Mouse (Mus musculus): Measurements from ENCODE around the gene Tcf7l2.
A peak's percentile ranks its signal among the peaks of the same experiment; 100 is the strongest.

The Tcf7l2 gene

GRCm38 (mm10) chr19:55911941-55912340, 170.3 kb downstream of the Tcf7l2 start:
- DNase-seq (ENCODE audit: low spot score in 2 of 2): no peak

GRCm38 (mm10) chr19:55912813-55913212, 171.2 kb downstream of the Tcf7l2 start:
- DNase-seq (ENCODE audit: low spot score in 2 of 2): no peak

GRCm38 (mm10) chr19:55913585-55913984, 172.0 kb downstream of the Tcf7l2 start:
- no peak for DNase-seq (ENCODE audit: low spot score in 2 of 2)

GRCm38 (mm10) chr19:55914614-55915211, 173.1 kb downstream of the Tcf7l2 start:
- no peak for DNase-seq (ENCODE audit: low spot score in 2 of 2)

DNA sequence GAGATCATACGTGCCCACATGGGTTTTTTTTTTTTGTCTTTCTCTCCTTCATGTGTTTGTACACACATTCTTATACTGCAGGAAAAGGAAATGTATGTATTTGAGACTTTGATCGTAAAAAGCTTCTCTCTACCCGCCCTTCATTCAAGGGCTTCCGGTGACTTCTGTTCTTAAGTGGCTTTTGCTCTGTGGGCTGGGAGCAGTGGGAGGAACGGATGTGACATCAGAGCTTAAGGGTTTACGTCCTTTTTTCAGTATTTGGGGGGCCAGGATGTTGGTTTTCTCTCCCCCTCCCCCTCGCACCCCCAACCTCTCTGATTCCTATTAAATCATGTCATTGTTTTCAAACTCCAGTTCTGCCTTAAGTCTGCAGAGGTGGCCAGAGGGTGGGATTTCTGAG, 173.9 kb downstream of the Tcf7l2 start:
- DNase-seq (ENCODE audit: low spot score in 2 of 2): no peak

- DNase-seq (ENCODE audit: low spot score in 2 of 2): no peak
These were observed 174.6 kb downstream of the Tcf7l2 start for GRCm38 (mm10) chr19:55916211-55916610.

GRCm38 (mm10) chr19:55923789-55924426, 182.3 kb downstream of the Tcf7l2 start:
- no peak for DNase-seq (ENCODE audit: low spot score in 2 of 2)

DNA sequence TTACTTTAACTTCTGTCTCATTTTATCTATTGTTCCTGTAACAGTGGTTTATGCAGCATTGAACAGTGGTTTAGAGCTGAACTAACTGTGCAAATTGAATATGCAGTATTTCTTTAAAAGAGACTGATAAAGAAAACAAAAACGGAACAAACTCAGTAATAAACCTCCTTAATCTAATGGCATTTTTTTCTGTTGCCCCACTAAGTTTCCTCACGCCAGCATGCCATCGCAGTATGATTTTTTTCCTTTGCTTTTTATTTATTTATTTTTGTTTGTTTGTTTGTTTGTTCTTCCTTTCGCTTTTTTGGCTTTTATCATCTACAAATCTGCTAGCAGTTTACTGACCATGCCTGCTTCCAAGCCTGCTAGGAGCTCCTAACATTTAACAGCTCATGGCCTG, 183.2 kb downstream of the Tcf7l2 start:
- no peak for DNase-seq (ENCODE audit: low spot score in 2 of 2)

DNA sequence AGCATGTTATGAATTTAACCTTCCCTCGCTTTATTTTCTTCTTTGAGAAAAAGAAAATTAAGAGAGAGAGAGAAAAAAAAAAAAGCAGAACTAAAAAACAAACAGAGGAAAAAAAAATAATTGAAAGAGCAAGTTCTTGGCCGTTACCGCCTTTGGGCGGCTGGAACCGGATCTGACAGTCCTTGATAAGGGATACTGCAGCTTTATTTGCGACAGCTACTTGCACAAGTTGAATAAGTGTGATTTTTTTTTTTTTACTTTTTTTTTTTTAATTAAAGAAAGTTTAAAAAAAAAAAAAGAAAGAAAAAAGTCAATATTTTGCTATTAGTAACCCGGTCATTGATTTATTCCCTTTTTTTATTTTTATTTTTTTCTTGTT, 183.8 kb downstream of the Tcf7l2 start:
- DNase-seq (ENCODE audit: low spot score in 2 of 2): peak; percentile 57 to 83

DNA sequence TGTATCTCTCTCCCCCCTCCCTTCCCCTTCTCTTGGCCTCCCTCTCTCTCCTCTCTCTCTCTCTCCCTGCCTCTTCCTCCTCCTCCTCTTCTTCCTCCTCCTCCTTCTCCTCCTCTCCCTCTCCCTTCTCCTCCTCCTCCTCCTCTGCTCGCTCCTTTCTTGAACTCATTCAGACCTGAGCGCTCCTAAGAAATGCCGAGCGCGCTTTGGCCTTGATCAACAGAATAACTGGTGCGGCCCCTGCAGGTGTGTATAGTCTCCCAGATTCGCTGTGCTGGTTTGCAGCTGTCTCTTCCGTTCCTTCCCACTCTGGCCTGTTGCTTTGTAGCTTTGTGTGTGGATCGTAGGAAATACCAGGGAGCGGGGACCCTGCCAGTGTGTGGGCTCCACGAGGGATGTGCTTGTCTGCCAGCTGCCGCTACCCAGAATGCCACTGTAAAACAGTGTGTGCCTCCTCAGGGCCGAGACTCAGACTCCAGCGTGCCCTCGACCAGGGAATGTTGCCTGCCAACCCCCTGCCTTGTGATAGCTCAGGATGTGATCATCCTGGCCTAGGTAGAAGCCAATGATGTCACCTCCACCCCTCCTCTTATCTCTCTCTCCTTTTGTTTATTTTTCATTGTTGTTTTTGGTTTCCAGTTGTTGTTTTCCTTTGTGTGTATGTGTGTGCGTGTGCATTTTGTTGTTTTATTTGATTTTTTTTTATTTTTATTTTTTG, 184.3 kb downstream of the Tcf7l2 start:
- DNase-seq (ENCODE audit: low spot score in 2 of 2): peak; percentile 26 to 38

GRCm38 (mm10) chr19:55926858-55927673, 185.4 kb downstream of the Tcf7l2 start:
- no peak for DNase-seq (ENCODE audit: low spot score in 2 of 2)

GRCm38 (mm10) chr19:55927674-55928061, 186.0 kb downstream of the Tcf7l2 start:
- no peak for DNase-seq (ENCODE audit: low spot score in 2 of 2)

DNA sequence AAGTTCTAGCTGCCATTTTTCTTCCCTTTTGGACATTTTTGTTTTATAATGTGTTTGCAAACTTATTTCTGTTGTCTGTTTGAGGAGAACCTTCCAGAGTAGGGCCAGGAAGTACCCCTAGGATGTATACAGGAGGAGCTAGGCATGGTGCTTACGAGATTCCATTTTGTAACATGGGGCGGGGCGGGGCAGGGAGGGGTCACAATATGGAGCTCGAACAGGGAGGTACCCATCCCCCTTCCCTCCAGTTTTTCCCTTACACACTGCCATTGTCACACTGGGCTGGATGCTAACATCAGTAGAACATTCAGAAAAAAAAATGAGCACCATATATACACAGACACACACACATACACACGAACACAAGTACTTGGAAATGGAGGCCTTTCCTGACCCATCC, 187.1 kb downstream of the Tcf7l2 start:
- no peak for DNase-seq (ENCODE audit: low spot score in 2 of 2)

DNA sequence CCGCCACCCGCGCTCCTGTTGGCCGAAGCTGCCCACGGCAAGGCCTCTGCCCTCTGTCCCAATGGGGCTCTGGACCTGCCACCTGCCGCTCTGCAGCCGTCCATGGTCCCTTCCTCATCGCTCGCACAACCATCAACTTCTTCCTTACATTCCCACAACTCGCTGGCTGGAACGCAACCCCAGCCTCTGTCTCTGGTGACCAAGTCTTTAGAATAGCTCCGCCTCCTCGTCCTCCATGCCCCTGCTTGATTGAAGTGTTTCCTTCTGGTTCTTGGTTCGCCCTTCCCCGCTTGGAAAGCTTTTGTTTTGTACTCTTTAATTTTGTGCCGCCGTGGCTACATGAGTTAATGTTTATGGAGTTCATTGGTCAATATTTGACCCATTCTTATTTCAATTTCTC, 190.0 kb downstream of the Tcf7l2 start:
- no peak for DNase-seq (ENCODE audit: low spot score in 2 of 2)

DNA sequence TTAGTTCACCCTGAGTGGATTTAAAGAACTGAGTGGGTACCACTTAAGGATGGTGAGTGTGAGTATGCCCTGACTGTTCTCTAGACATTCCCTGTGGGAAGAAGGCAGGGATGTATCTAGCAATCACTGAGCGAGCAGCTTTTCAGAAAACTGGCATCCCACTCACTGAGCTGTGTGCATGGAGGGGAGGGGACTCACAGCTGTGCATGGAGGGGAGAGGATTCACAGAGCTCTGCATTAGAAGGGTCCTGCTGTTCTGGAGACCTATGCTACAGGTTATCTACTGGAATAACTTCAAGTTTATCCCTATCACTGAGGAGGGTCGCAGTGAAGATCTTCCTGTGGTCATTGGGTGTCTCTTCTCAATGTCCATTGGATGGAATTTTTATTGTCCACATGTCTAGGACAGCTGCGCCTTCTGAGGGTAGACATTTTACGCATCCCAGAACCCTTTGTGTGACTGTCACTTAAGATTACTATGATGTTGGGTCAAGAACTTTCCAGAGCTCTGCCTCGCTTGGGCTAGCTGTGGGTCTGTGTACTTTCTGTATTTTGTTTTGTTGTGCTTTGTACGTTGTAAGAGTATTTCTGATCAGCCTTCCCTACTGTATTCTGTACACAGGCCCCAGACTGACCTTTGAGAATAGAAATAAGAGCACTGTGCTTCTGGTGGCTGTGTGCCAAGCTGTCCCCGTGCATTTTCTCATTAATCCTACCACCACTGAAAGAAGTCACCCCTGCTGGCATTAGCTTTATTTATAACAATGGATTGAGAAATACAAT, 192.5 kb downstream of the Tcf7l2 start:
- DNase-seq (ENCODE audit: low spot score in 2 of 2): no peak

DNA sequence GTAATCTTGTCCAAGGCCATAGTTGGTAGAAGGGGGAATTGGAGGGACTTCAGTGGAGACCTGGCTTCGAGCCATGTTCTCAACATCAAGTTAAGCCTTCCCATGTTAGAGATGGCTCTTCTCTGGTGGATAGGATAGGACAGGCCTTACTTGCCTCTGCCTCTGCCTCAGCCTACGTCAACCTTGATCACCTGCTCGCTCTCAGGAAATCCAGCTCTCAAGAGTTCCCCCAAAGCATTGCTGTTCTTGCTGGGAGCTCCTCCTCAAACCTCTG, 193.0 kb downstream of the Tcf7l2 start:
- no peak for DNase-seq (ENCODE audit: low spot score in 2 of 2)

GRCm38 (mm10) chr19:55937026-55937425, 195.4 kb downstream of the Tcf7l2 start:
- no peak for DNase-seq (ENCODE audit: low spot score in 2 of 2)

DNA sequence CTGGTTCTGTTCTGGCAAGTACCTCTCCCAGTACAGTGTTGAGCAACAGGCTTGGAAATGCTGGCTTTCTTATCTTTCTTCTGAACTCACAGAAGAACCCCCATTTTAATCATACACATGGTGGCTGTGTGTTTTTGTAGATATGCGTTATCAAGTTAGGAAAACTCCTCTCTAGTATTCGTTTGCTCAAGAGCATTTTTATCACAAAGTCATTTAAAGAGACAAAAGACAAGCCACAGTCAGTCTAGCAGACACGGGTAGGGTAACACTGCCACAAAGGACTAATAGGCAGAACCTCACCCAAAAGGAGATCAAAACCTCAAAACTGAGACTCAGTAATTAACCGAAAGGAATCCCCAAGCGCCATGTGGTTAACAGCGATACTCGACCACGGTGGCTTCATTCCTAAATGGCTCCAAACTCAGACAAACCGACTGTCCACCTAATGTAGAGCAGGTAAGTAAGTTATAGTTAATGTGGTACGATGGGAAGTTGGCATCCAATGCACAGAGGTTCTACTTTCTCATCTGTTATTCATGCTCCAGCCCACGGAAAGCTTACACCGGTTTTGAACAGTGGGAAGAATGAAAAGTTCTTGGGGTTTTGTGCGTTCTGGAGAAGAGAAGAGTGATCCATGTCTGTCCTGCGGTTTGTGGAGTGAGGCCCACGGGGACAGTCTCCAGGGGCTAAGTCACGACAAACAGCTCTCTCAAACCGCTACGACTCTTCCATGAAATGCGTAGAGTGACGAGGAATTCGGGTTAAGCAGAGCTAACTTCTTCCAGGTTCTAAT, 196.8 kb downstream of the Tcf7l2 start:
- no peak for DNase-seq (ENCODE audit: low spot score in 2 of 2)

- DNase-seq (ENCODE audit: low spot score in 2 of 2): no peak
These were observed 197.5 kb downstream of the Tcf7l2 start for GRCm38 (mm10) chr19:55939090-55939489.

DNA sequence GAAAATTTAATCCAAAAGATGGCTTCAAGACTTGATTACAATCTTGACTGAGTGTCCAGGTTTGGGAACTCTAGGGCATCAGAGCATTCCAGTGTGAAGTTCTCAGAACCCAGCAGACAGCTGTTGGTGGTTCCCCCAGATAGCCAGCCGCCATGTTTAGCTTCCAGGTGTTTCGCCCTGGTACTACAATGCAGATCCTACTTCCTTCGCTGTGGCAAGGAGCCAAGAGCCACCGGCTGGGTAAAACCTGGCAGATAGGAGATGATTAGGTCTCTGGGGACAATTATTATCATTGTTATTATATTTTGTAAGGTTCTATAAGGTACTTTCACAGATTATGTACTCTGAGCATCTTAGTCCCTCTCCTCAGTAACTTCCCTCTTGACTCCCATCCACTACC, 198.1 kb downstream of the Tcf7l2 start:
- DNase-seq (ENCODE audit: low spot score in 2 of 2): no peak

Measured in spleen, postnatal 10 days (tissue).